Mouse (Mus musculus): ENCODE data around the gene Qser1. TPM values are rescaled to one million over a fixed set of nuclear protein-coding genes. Genes with fewer than 3 reads are reported as not detected.
A peak's percentile ranks its signal among the peaks of the same experiment; 100 is the strongest.

Gene Qser1
- polyA plus RNA-seq, 1 experiment = 1.3 TPM

- 0 out of 2 replicates have a peak, but pooled peaks cover 2% of the 10 kb centered on the region for H3K36me3 ChIP-seq (ENCODE audit: control insufficient read depth, insufficient read depth, low read length)
- TF ChIP-seq POLR2A (IDR thresholded peaks at IDR 0.05; ENCODE audit: low read depth, low read length) (no peak), CTCF (IDR thresholded peaks at IDR 0.05; ENCODE audit: extremely low read depth, insufficient read length, insufficient replicate concordance, low read depth, low read length) (no peak)
- WGBS = 81% methylated on average over 4 of the region's 4 CpGs
Measured at GRCm38 (mm10) chr2:104716279-104716678, 100.3 kb downstream of the Qser1 start, which contains the start of gene Pin1rt1. Pin1rt1 (minus strand) TSS chr2:104716379.

GRCm38 (mm10) chr2:104714254-104714691 lies 102.3 kb downstream of the Qser1 start:
- 49% methylated on average over 15 of the region's 15 CpGs for WGBS
- Histone ChIP-seq H3K36me3 (ENCODE audit: control insufficient read depth, insufficient read depth, low read length) (no peaks in the 10 kb centered on the region), H3K4me1 (ENCODE audit: control insufficient read depth, insufficient read depth, insufficient read length, low read length) (peaks cover 4% of the 10 kb centered on the region), H3K27ac (ENCODE audit: insufficient read depth, low read depth, low read length) (no peak overlapping the region), H3K27me3 (ENCODE audit: control insufficient read depth, insufficient read depth, low read length) (no peaks in the 10 kb centered on the region), H3K4me3 (ENCODE audit: low read depth, low read length) (no peak overlapping the region)
- no peak for TF ChIP-seq CTCF (IDR thresholded peaks at IDR 0.05; ENCODE audit: extremely low read depth, insufficient read length, insufficient replicate concordance, low read depth, low read length)
- TF ChIP-seq POLR2A (IDR thresholded peaks at IDR 0.05; ENCODE audit: low read depth, low read length) = no peak

More at GRCm38 (mm10) chr2:104716279-104716678, 100.3 kb downstream of the Qser1 start, which contains the start of gene Pin1rt1:
- H3K4me1 ChIP-seq (ENCODE audit: control insufficient read depth, insufficient read depth, insufficient read length, low read length) = peaks cover 4% of the 10 kb centered on the region
- no peak within 1 kb of the TSS for H3K4me3 ChIP-seq (ENCODE audit: low read depth, low read length)
- no peaks in the 10 kb centered on the region for H3K27me3 ChIP-seq (ENCODE audit: control insufficient read depth, insufficient read depth, low read length)
- no peak within 1 kb of the TSS for H3K27ac ChIP-seq (ENCODE audit: insufficient read depth, low read depth, low read length)

GRCm38 (mm10) chr2:104712486-104712809 lies 104.1 kb downstream of the Qser1 start:
- peaks cover 4% of the 10 kb centered on the region for H3K4me1 ChIP-seq (ENCODE audit: control insufficient read depth, insufficient read depth, insufficient read length, low read length)
- peak overlapping the region; percentile 96 for H3K4me3 ChIP-seq (ENCODE audit: low read depth, low read length)
- H3K36me3 ChIP-seq (ENCODE audit: control insufficient read depth, insufficient read depth, low read length) = no peaks in the 10 kb centered on the region
- H3K27me3 ChIP-seq (ENCODE audit: control insufficient read depth, insufficient read depth, low read length) = no peaks in the 10 kb centered on the region
- WGBS = 3% methylated on average over 7 of the region's 7 CpGs
- no peak overlapping the region for H3K27ac ChIP-seq (ENCODE audit: insufficient read depth, low read depth, low read length)
- TF ChIP-seq CTCF (IDR thresholded peaks at IDR 0.05; ENCODE audit: extremely low read depth, insufficient read length, insufficient replicate concordance, low read depth, low read length) (no peak), POLR2A (IDR thresholded peaks at IDR 0.05; ENCODE audit: low read depth, low read length) (no peak)

GRCm38 (mm10) chr2:104711585-104712485 lies 104.7 kb downstream of the Qser1 start, which contains the start of gene Tcp11l1:
Tcp11l1 (minus strand) TSS chr2:104712169.
- Histone ChIP-seq H3K36me3 (ENCODE audit: control insufficient read depth, insufficient read depth, low read length) (no peaks in the 10 kb centered on the region), H3K4me3 (ENCODE audit: low read depth, low read length) (peak within 1 kb of the TSS; percentile 96), H3K4me1 (ENCODE audit: control insufficient read depth, insufficient read depth, insufficient read length, low read length) (peaks cover 4% of the 10 kb centered on the region), H3K27ac (ENCODE audit: insufficient read depth, low read depth, low read length) (0 out of 2 replicates have a peak within 1 kb of the TSS, but pooled peaks have one; percentile 19), H3K27me3 (ENCODE audit: control insufficient read depth, insufficient read depth, low read length) (no peaks in the 10 kb centered on the region)
- WGBS = under 1% methylated on average over 92 of the region's 99 CpGs
- TF ChIP-seq POLR2A (IDR thresholded peaks at IDR 0.05; ENCODE audit: low read depth, low read length) = no peak
- no peak for TF ChIP-seq CTCF (IDR thresholded peaks at IDR 0.05; ENCODE audit: extremely low read depth, insufficient read length, insufficient replicate concordance, low read depth, low read length)

- TF ChIP-seq CTCF (IDR thresholded peaks at IDR 0.05; ENCODE audit: extremely low read depth, insufficient read length, insufficient replicate concordance, low read depth, low read length) = no peak
- no peak for TF ChIP-seq POLR2A (IDR thresholded peaks at IDR 0.05; ENCODE audit: low read depth, low read length)
- Histone ChIP-seq H3K27ac (ENCODE audit: insufficient read depth, low read depth, low read length) (no peak overlapping the region), H3K36me3 (ENCODE audit: control insufficient read depth, insufficient read depth, low read length) (no peaks in the 10 kb centered on the region), H3K4me1 (ENCODE audit: control insufficient read depth, insufficient read depth, insufficient read length, low read length) (peaks cover 4% of the 10 kb centered on the region), H3K27me3 (ENCODE audit: control insufficient read depth, insufficient read depth, low read length) (no peaks in the 10 kb centered on the region), H3K4me3 (ENCODE audit: low read depth, low read length) (no peak overlapping the region)
- 32% methylated on average over 6 of the region's 6 CpGs for WGBS
Measured at GRCm38 (mm10) chr2:104710670-104711370, 105.7 kb downstream of the Qser1 start.

GRCm38 (mm10) chr2:104709786-104710337 lies 106.7 kb downstream of the Qser1 start:
- Histone ChIP-seq H3K27ac (ENCODE audit: insufficient read depth, low read depth, low read length) (no peak overlapping the region), H3K4me3 (ENCODE audit: low read depth, low read length) (no peak overlapping the region), H3K4me1 (ENCODE audit: control insufficient read depth, insufficient read depth, insufficient read length, low read length) (peaks cover 4% of the 10 kb centered on the region), H3K36me3 (ENCODE audit: control insufficient read depth, insufficient read depth, low read length) (no peaks in the 10 kb centered on the region), H3K27me3 (ENCODE audit: control insufficient read depth, insufficient read depth, low read length) (no peaks in the 10 kb centered on the region)
- no peak for TF ChIP-seq POLR2A (IDR thresholded peaks at IDR 0.05; ENCODE audit: low read depth, low read length)
- no peak for TF ChIP-seq CTCF (IDR thresholded peaks at IDR 0.05; ENCODE audit: extremely low read depth, insufficient read length, insufficient replicate concordance, low read depth, low read length)
- 67% methylated on average over 6 of the region's 6 CpGs for WGBS

Other genes starting within 250 kb of the Qser1 start
- 0.77 and 2.4 TPM in 2 replicates for gene Cstf3, start 226.2 kb downstream of the Qser1 start, polyA plus RNA-seq (2012; rRNA removed)
- 1.9 and 2.4 TPM in 2 replicates for gene Tcp11l1, start 104.6 kb downstream of the Qser1 start, polyA plus RNA-seq (2012; rRNA removed)
- gene Pin1rt1, start 100.4 kb downstream of the Qser1 start, polyA plus RNA-seq (2012; rRNA removed) = not detected in 2 replicates
- gene Depdc7, start 73.9 kb downstream of the Qser1 start, polyA plus RNA-seq (2012; rRNA removed) = 3.5 and 15.7 TPM in 2 replicates
- 0.33 and 0.42 TPM in 2 replicates for gene Prrg4, start 33.1 kb upstream of the Qser1 start, polyA plus RNA-seq (2012; rRNA removed)
- gene Ccdc73, start 51.0 kb upstream of the Qser1 start, polyA plus RNA-seq (2012; rRNA removed) = not detected in 2 replicates
- gene Eif3m, start 200.3 kb upstream of the Qser1 start, polyA plus RNA-seq (2012; rRNA removed) = 7.0 and 7.4 TPM in 2 replicates